Mouse (Mus musculus) midbrain, embryonic 12.5 days (tissue): ENCODE measurements around the gene Tagln. TPM values are rescaled to one million over a fixed set of nuclear protein-coding genes. Genes with fewer than 3 reads are reported as not detected.

ENCODE experiments used
- ATAC-seq: fragments of 200-750 bp; cut with Nextera tagmentation; 2 replicates; pipeline ENCODE4 v1.8.0; 2017; ENCODE audit warnings: low read depth, moderate TSS enrichment, moderate library complexity; ENCODE audit not compliant: low FRiP score
- H3K27ac ChIP-seq: fragments of 300-500 bp; sonication (generic); replicated peaks from 2 replicates; pipeline ENCODE4 v1.5.1; 2016; ENCODE audit warnings: mild to moderate bottlenecking
- H3K27me3 ChIP-seq: fragments of 300-500 bp; sonication (generic); 2 replicates; pipeline ENCODE4 v1.6.1; 2016; ENCODE audit warnings: mild to moderate bottlenecking
- H3K36me3 ChIP-seq: fragments of 300-500 bp; sonication (generic); 2 replicates; pipeline ENCODE4 v1.6.1; 2016
- H3K4me1 ChIP-seq: fragments of 300-500 bp; sonication (generic); 2 replicates; pipeline ENCODE4 v1.6.1; 2016
- H3K4me2 ChIP-seq: fragments of 300-500 bp; sonication (generic); replicated peaks from 2 replicates; pipeline ENCODE4 v1.6.1; 2016; ENCODE audit warnings: mild to moderate bottlenecking, moderate library complexity
- H3K4me3 ChIP-seq: fragments of 300-500 bp; sonication (generic); 2 replicates; pipeline ENCODE4 v1.5.1; 2016; ENCODE audit warnings: mild to moderate bottlenecking
- H3K9ac ChIP-seq: fragments of 300-500 bp; sonication (generic); replicated peaks from 2 replicates; pipeline ENCODE4 v1.6.1; 2016; ENCODE audit warnings: mild to moderate bottlenecking, moderate library complexity
- H3K9me3 ChIP-seq: fragments of 300-500 bp; sonication (generic); 2 replicates; pipeline ENCODE4 v1.6.1; 2016; ENCODE audit warnings: mild to moderate bottlenecking
- WGBS: fragments of 180-500 bp; shearing (Covaris S2); methylation state at CpG from one replicate; pipeline ENCODE4 v1.1.7; 2016; 5-methylcytosine and 5-hydroxymethylcytosine counted together
- polyA plus RNA-seq: library from polyadenylated mRNA; unstranded; fragments of >200 nt; fragmentation: Nextera tagmentation; extraction: Ambion mirVana; gene quantifications from 2 replicates; pipeline ENCODE4 v1.2.1, GENCODE M21; 2016

Tagln gene
- polyA plus RNA-seq, 1 experiment from 2014 or later = 31.6 TPM

- no peak overlapping the region for H3K27ac ChIP-seq
- WGBS = 73% methylated on average over 7 of the region's 7 CpGs
- H3K4me2 ChIP-seq = no peak overlapping the region
- no peak for ATAC-seq
- no peaks in the 10 kb centered on the region for H3K27me3 ChIP-seq
- no peaks in the 10 kb centered on the region for H3K9me3 ChIP-seq
- H3K4me1 ChIP-seq = peaks cover 28% of the 10 kb centered on the region
- H3K4me3 ChIP-seq = no peak overlapping the region
- H3K36me3 ChIP-seq = peaks cover 30% of the 10 kb centered on the region
- no peak overlapping the region for H3K9ac ChIP-seq
Observed at GRCm38 (mm10) chr9:45958023-45958670, 22.3 kb upstream of the Tagln start.

- WGBS = under 1% methylated on average over 47 of the region's 48 CpGs
- H3K4me3 ChIP-seq = peak within 1 kb of the TSS; percentile 90
- no peaks in the 10 kb centered on the region for H3K27me3 ChIP-seq
Observed at GRCm38 (mm10) chr9:45955107-45955963, 19.5 kb upstream of the Tagln start, which contains the start of gene Sidt2. Gene Sidt2, minus strand, starts transcription at chr9:45955258.

GRCm38 (mm10) chr9:45954294-45955106 is 18.6 kb upstream of the Tagln start:
- WGBS = under 1% methylated on average over 60 of the region's 63 CpGs
- peaks cover 31% of the 10 kb centered on the region for H3K4me1 ChIP-seq
- H3K27me3 ChIP-seq = no peaks in the 10 kb centered on the region
- peak overlapping the region; percentile 81 for H3K27ac ChIP-seq
- peak overlapping the region; percentile 90 for H3K4me3 ChIP-seq
- peaks cover 23% of the 10 kb centered on the region for H3K36me3 ChIP-seq
- peak overlapping the region; percentile 87 for H3K9ac ChIP-seq
- peak; percentile 61 for ATAC-seq
- H3K9me3 ChIP-seq = no peaks in the 10 kb centered on the region
- H3K4me2 ChIP-seq = peak overlapping the region; percentile 97

More at GRCm38 (mm10) chr9:45955107-45955963, 19.5 kb upstream of the Tagln start, which contains the start of gene Sidt2:
- ATAC-seq = peak; percentile 95
- H3K9ac ChIP-seq = peak within 1 kb of the TSS; percentile 87
- peaks cover 20% of the 10 kb centered on the region; the same call in 1 of the 2 replicates for H3K36me3 ChIP-seq
- no peaks in the 10 kb centered on the region for H3K9me3 ChIP-seq
- H3K4me2 ChIP-seq = peak within 1 kb of the TSS; percentile 97
- H3K4me1 ChIP-seq = peaks cover 31% of the 10 kb centered on the region
- peak within 1 kb of the TSS; percentile 81 for H3K27ac ChIP-seq

GRCm38 (mm10) chr9:45953511-45954293 is 17.8 kb upstream of the Tagln start:
- Histone ChIP-seq H3K4me3 (peak overlapping the region; percentile 90), H3K9me3 (no peaks in the 10 kb centered on the region), H3K9ac (peak overlapping the region; percentile 87), H3K4me2 (peak overlapping the region; percentile 97), H3K4me1 (peaks cover 31% of the 10 kb centered on the region), H3K27ac (no peak overlapping the region), H3K27me3 (no peaks in the 10 kb centered on the region), H3K36me3 (peaks cover 30% of the 10 kb centered on the region)
- 65% methylated on average over 13 of the region's 13 CpGs for WGBS
- no peak for ATAC-seq

GRCm38 (mm10) chr9:45952890-45953289 is 17.0 kb upstream of the Tagln start:
- ATAC-seq = no peak
- Histone ChIP-seq H3K27ac (no peak overlapping the region), H3K27me3 (no peaks in the 10 kb centered on the region), H3K9me3 (no peaks in the 10 kb centered on the region), H3K9ac (no peak overlapping the region; the same call in 1 of the 2 replicates), H3K4me1 (peaks cover 31% of the 10 kb centered on the region), H3K36me3 (peaks cover 36% of the 10 kb centered on the region), H3K4me2 (no peak overlapping the region), H3K4me3 (no peak overlapping the region)
- WGBS = 71% methylated on average over 7 of the region's 7 CpGs

- Histone ChIP-seq H3K4me1 (peaks cover 31% of the 10 kb centered on the region), H3K27me3 (no peaks in the 10 kb centered on the region), H3K4me2 (no peak overlapping the region), H3K27ac (no peak overlapping the region), H3K36me3 (peaks cover 43% of the 10 kb centered on the region), H3K9me3 (no peaks in the 10 kb centered on the region), H3K9ac (no peak overlapping the region), H3K4me3 (no peak overlapping the region)
- 98% methylated on average over 4 of the region's 4 CpGs for WGBS
- ATAC-seq = no peak
Observed at GRCm38 (mm10) chr9:45952057-45952456, 16.2 kb upstream of the Tagln start.

- Histone ChIP-seq H3K4me1 (no peaks in the 10 kb centered on the region), H3K9ac (no peak overlapping the region), H3K9me3 (no peaks in the 10 kb centered on the region), H3K4me2 (no peak overlapping the region), H3K4me3 (no peak overlapping the region), H3K36me3 (peaks cover 89% of the 10 kb centered on the region), H3K27me3 (no peaks in the 10 kb centered on the region), H3K27ac (no peak overlapping the region)
- ATAC-seq = no peak
- 84% methylated on average over 10 of the region's 10 CpGs for WGBS
Observed at GRCm38 (mm10) chr9:45946872-45947183, 11.0 kb upstream of the Tagln start.

GRCm38 (mm10) chr9:45946182-45946871 is 10.5 kb upstream of the Tagln start:
- H3K4me2 ChIP-seq = no peak overlapping the region
- H3K27me3 ChIP-seq = no peaks in the 10 kb centered on the region
- H3K4me3 ChIP-seq = no peak overlapping the region
- H3K36me3 ChIP-seq = peaks cover 90% of the 10 kb centered on the region
- ATAC-seq = no peak
- no peaks in the 10 kb centered on the region for H3K9me3 ChIP-seq
- no peak overlapping the region for H3K27ac ChIP-seq
- H3K9ac ChIP-seq = no peak overlapping the region
- H3K4me1 ChIP-seq = no peaks in the 10 kb centered on the region
- WGBS = 89% methylated on average over 16 of the region's 16 CpGs

- ATAC-seq = no peak
Observed at GRCm38 (mm10) chr9:45945721-45946120, 9.9 kb upstream of the Tagln start.

GRCm38 (mm10) chr9:45944506-45945400 is 8.9 kb upstream of the Tagln start:
- H3K36me3 ChIP-seq = peaks cover 83% of the 10 kb centered on the region
- H3K4me1 ChIP-seq = no peaks in the 10 kb centered on the region
- H3K9me3 ChIP-seq = no peaks in the 10 kb centered on the region
- H3K27me3 ChIP-seq = no peaks in the 10 kb centered on the region
- 89% methylated on average over 13 of the region's 13 CpGs for WGBS
- no peak overlapping the region for H3K9ac ChIP-seq
- no peak for ATAC-seq
- no peak overlapping the region for H3K27ac ChIP-seq
- H3K4me2 ChIP-seq = no peak overlapping the region
- H3K4me3 ChIP-seq = no peak overlapping the region

More at GRCm38 (mm10) chr9:45945721-45946120, 9.9 kb upstream of the Tagln start:
- H3K4me3 ChIP-seq = no peak overlapping the region
- H3K9me3 ChIP-seq = no peaks in the 10 kb centered on the region
- H3K27me3 ChIP-seq = no peaks in the 10 kb centered on the region
- no peak overlapping the region for H3K27ac ChIP-seq
- H3K4me2 ChIP-seq = no peak overlapping the region
- peaks cover 91% of the 10 kb centered on the region for H3K36me3 ChIP-seq
- WGBS = 92% methylated on average over 13 of the region's 13 CpGs
- no peaks in the 10 kb centered on the region for H3K4me1 ChIP-seq
- H3K9ac ChIP-seq = no peak overlapping the region
